Mouse (Mus musculus): ENCODE measurements at regions not wholly inside any gene's neighbourhood (a gene's known extent, or its start where the extent isn't known, plus 50 kb on each side); places are given as distances from the start of the nearest gene placed in this dataset.

- DNase-seq = peak; percentile 38
These were observed 182.3 kb upstream of the Spdye4c start for GRCm38 (mm10) chr2:128408718-128409117.

- DNase-seq = peak; percentile 54
These were observed 178.7 kb upstream of the Spdye4c start for GRCm38 (mm10) chr2:128412352-128412751.

- no peak for DNase-seq
These were observed 178.0 kb upstream of the Spdye4c start for GRCm38 (mm10) chr2:128412974-128413373.

- no peak for DNase-seq
These were observed 176.3 kb upstream of the Spdye4c start for GRCm38 (mm10) chr2:128414588-128415240.

GRCm38 (mm10) chr2:128416416-128416815 is 174.6 kb upstream of the Spdye4c start:
- no peak for DNase-seq

- no peak for DNase-seq
These were observed 172.0 kb upstream of the Spdye4c start for GRCm38 (mm10) chr2:128418960-128419359.

GRCm38 (mm10) chr2:128420406-128420805 is 170.6 kb upstream of the Spdye4c start:
- no peak for DNase-seq

- no peak for DNase-seq
These were observed 168.3 kb upstream of the Spdye4c start for GRCm38 (mm10) chr2:128422677-128423076.

- DNase-seq = no peak
These were observed 166.8 kb upstream of the Spdye4c start for GRCm38 (mm10) chr2:128424236-128424635.

GRCm38 (mm10) chr2:128427181-128427880 is 163.7 kb upstream of the Spdye4c start:
- no peak for DNase-seq

GRCm38 (mm10) chr2:128428154-128428553 is 162.9 kb upstream of the Spdye4c start:
- no peak for DNase-seq

- no peak for DNase-seq
These were observed 162.1 kb upstream of the Spdye4c start for GRCm38 (mm10) chr2:128428651-128429633.

GRCm38 (mm10) chr2:128429786-128430185 is 161.2 kb upstream of the Spdye4c start:
- DNase-seq = no peak

- no peak for DNase-seq
These were observed 160.2 kb upstream of the Spdye4c start for GRCm38 (mm10) chr2:128430776-128431291.

GRCm38 (mm10) chr2:128431751-128432150 is 159.3 kb upstream of the Spdye4c start:
- no peak for DNase-seq

GRCm38 (mm10) chr2:128432741-128433140 is 158.3 kb upstream of the Spdye4c start:
- DNase-seq = no peak

GRCm38 (mm10) chr2:128433553-128434081 is 157.4 kb upstream of the Spdye4c start:
- DNase-seq = no peak

- no peak for DNase-seq
These were observed 156.6 kb upstream of the Spdye4c start for GRCm38 (mm10) chr2:128434200-128434977.

- DNase-seq = no peak
These were observed 154.6 kb upstream of the Spdye4c start for GRCm38 (mm10) chr2:128436378-128436777.

GRCm38 (mm10) chr2:128437698-128438097 is 153.3 kb upstream of the Spdye4c start:
- DNase-seq = no peak

- no peak for DNase-seq
These were observed 152.7 kb upstream of the Spdye4c start for GRCm38 (mm10) chr2:128438161-128438822.
